Mouse (Mus musculus): ENCODE results near the gene Lrrc51.

The Lrrc51 gene

GRCm38 (mm10) chr7:101882413-101883154 lies 51.1 kb downstream of the Lrrc51 start:
- no peak for DNase-seq (ENCODE audit: low read depth)

GRCm38 (mm10) chr7:101880855-101881254 lies 52.8 kb downstream of the Lrrc51 start:
- no peak for DNase-seq (ENCODE audit: low read depth)

GRCm38 (mm10) chr7:101875978-101876377 lies 57.7 kb downstream of the Lrrc51 start:
- DNase-seq (ENCODE audit: low read depth): no peak

GRCm38 (mm10) chr7:101871296-101871695 lies 62.4 kb downstream of the Lrrc51 start:
- DNase-seq (ENCODE audit: low read depth): no peak

GRCm38 (mm10) chr7:101870629-101871028 lies 63.1 kb downstream of the Lrrc51 start, which contains the start of gene Folr1:
Gene Folr1, minus strand, starts transcription at chr7:101870788.
- no peak for DNase-seq (ENCODE audit: low read depth)

- no peak for DNase-seq (ENCODE audit: low read depth)
Measured at GRCm38 (mm10) chr7:101869163-101869500, 64.6 kb downstream of the Lrrc51 start.

- DNase-seq (ENCODE audit: low read depth): no peak
Measured at GRCm38 (mm10) chr7:101868241-101869162, 65.2 kb downstream of the Lrrc51 start.

- no peak for DNase-seq (ENCODE audit: low read depth)
Measured at GRCm38 (mm10) chr7:101867482-101867881, 66.2 kb downstream of the Lrrc51 start.

- DNase-seq (ENCODE audit: low read depth): no peak
Measured at GRCm38 (mm10) chr7:101866491-101867265, 67.0 kb downstream of the Lrrc51 start.

- no peak for DNase-seq (ENCODE audit: low read depth)
Measured at GRCm38 (mm10) chr7:101863415-101863814, 70.3 kb downstream of the Lrrc51 start, which contains the start of gene Anapc15. Gene Anapc15, plus strand, starts transcription at chr7:101863715.
